Mouse (Mus musculus): ENCODE measurements around the gene Gm4491. TPM values are rescaled to one million over a fixed set of nuclear protein-coding genes. Genes with fewer than 3 reads are reported as not detected.

Gene Gm4491
- total RNA-seq (2021), result not detected
- long read RNA-seq, experiment 1, result 0 reads
- long read RNA-seq, experiment 2, result 0 reads

GRCm38 (mm10) chr14:57115823-57116544 lies at the start of gene Gm4491:
TSS of gene Gm4491 (minus strand) at chr14:57115883.
- no peak for DNase-seq

- no peak for DNase-seq
These were observed 46.1 kb upstream of the Gm4491 start for GRCm38 (mm10) chr14:57161833-57162232.

GRCm38 (mm10) chr14:57161201-57161600 lies 45.5 kb upstream of the Gm4491 start:
- peak; percentile 6 to 37 for DNase-seq

- no peak for DNase-seq
These were observed 39.2 kb upstream of the Gm4491 start for GRCm38 (mm10) chr14:57154916-57155315.

DNA sequence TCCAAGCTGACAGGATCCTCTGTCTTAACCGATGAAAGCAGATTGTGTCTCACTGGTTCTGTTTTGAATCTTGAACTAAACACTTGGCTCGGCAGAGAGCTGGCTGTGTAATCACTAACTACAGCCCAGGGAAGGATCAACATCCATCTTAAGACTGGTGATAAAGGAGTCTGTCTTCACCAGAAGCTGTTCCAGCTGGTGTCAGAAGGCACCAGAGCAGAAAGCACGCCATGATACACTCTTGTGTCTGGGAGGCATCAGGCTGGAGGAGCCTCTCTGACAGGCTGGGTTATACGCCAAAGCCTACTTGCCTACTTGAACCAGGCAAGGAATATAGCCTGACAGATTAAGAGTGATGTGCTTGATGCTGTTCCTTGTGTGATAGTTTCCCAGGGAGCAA lies 30.1 kb upstream of the Gm4491 start:
- no peak for DNase-seq

GRCm38 (mm10) chr14:57135265-57135664 lies 19.6 kb upstream of the Gm4491 start:
- no peak for DNase-seq

- DNase-seq, result no peak
These were observed 17.5 kb upstream of the Gm4491 start, which contains the start of gene Gjb6 for GRCm38 (mm10) chr14:57133161-57133661. TSS of gene Gjb6 (minus strand) at chr14:57133611.

DNA sequence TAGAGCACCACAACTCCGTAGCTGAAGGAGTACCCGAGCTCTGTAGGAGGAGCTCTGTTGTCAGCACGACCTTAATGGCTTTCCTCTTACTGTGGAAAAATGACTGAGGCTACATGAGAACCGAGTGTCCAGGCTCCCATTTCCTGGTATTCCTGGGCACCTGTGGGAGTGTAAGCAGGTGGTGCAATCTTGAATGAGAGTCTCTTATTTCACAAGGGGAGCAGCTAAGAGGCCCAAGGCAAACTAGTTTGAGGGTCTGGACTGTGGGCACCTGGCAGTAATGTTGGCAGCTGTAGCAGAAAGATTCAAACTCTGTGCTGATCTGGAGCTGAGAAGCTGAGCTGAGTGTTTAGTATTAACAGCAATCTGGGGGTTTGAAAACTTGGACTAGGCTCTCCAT lies 11.7 kb upstream of the Gm4491 start:
- no peak for DNase-seq

- no peak for DNase-seq
These were observed 6.6 kb upstream of the Gm4491 start for GRCm38 (mm10) chr14:57122295-57122694.

DNA sequence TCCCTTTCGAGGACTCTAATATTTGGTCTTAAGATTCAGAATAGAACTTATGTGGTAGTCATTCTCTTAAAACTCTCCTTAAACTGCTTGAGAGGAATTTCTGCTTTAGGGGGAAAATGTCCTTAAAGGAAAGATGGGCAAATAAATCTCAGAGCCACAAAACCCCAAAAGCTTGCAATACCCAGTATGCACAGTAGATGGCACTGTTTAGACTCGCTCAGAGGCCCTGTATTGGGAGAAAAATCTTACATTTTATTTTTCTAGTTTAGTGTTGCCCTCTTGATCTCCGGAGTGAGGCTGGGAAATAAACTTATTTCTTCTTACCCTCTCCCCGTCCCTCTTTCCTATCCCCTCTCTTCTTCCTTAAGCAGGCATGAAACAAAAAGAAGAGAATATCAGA lies 6.5 kb downstream of the Gm4491 start:
- DNase-seq, result peak; percentile 8 to 45

DNA sequence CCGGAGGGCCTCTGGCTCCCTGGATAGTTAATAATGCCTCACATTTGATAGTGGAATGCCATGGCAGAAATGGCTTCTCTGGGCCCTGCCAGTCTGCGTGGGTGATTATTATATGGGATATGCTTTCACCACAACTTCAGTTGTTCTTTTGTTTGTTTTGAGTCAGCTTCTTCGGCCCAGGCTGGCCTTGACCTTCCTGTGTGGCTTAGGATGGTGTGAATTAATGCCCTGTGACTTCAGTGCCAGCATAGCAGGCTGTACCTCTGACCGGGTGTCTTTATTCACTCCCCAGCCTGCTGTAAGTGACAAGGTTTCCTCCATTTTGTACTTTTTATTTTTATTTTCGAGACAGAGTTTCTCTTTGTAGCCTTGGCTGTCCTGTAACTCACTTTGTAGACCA lies 7.8 kb downstream of the Gm4491 start:
- DNase-seq, result peak; percentile 48 to 49

GRCm38 (mm10) chr14:57107091-57107490 lies 8.6 kb downstream of the Gm4491 start:
- no peak for DNase-seq

GRCm38 (mm10) chr14:57105721-57106120 lies 10.0 kb downstream of the Gm4491 start:
- DNase-seq, result no peak

GRCm38 (mm10) chr14:57105111-57105510 lies 10.6 kb downstream of the Gm4491 start:
- DNase-seq, result no peak

- DNase-seq, result peak; percentile 66 to 67
These were observed 11.3 kb downstream of the Gm4491 start, which contains the start of gene Gjb2 for GRCm38 (mm10) chr14:57104106-57105023. TSS of gene Gjb2 (minus strand) at chr14:57104702.

DNA sequence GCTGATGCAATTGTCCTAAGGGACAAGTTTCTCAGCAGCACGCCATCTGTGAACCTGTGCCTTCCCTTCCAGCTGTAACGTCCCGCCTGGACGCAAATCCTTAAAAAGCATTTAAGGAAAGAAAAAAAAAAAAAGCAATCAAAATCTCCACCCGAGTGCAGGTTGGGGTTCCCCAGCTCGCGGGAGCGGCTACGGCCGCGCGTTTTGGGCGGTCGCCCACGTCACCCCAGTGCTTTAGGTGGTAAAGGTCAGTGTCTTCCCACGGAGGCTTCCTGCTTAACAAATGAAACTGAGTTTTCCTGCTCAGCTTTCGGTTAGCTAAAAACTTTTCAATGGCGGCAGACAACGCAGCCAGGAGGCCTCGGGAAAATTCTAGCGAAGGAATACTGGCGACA lies 12.0 kb downstream of the Gm4491 start:
- DNase-seq, result peak; percentile 43 to 44

DNA sequence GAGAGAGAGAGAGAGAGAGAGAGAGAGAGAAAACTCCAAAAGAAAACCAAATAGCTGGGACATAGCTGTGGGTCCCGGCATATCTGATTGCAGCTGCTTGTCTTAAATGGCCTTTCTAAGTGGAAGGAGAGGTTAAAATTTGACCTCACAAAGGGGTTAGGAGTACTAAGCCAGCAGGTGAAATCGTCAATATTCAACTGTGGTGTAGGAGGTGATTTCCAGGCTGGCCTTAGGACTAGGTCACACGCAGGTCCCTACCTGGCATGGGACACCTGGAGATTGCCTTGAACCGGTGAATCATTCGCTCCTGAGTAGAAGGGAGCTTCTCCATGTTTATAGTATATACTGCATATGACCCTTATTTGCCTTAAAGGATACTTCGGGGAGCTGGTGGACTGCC lies 12.6 kb downstream of the Gm4491 start:
- DNase-seq, result no peak

- DNase-seq, result no peak
These were observed 14.1 kb downstream of the Gm4491 start for GRCm38 (mm10) chr14:57101623-57102022.

GRCm38 (mm10) chr14:57095855-57096254 lies 19.8 kb downstream of the Gm4491 start:
- DNase-seq, result no peak

DNA sequence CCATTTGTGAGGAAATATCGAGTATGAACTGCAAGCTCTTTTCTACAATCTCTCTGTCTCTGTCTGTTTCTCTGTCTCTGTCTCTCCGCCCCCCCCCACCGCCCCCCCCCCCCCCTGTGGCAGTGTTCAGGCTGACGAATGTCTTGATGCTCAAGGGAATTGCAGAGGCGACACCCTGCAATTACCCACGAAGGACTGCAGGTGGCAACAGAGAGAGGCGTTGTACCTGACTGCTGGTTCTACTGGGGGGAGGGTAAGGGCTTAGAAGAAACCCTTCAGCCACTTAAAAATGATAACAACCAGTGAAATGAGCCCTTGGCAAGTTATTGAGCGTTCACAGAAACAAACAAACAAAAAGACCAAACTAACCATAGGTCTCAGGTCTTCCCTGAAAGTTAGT lies 22.7 kb downstream of the Gm4491 start:
- peak; percentile 65 to 71 for DNase-seq

DNA sequence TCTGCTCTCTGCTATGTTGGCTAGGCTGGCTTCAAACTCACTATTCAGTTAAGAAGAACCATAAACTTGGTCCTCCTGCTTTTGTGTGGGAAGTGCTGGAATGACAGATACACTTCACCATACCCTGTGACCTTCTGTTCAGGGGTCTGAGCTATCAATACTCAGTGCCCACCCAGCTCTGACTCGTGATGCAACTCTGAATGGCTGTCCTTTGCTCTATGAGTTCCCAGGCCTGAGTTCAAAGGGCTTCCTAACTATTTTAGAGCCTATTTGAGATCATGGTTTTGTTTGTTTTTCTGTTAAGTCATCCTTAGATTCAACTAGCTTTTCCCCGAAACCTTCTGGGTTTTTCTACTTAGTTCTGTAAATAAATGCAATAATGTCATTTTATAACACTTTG lies 25.7 kb downstream of the Gm4491 start:
- no peak for DNase-seq

GRCm38 (mm10) chr14:57089107-57089506 lies 26.6 kb downstream of the Gm4491 start:
- no peak for DNase-seq

DNA sequence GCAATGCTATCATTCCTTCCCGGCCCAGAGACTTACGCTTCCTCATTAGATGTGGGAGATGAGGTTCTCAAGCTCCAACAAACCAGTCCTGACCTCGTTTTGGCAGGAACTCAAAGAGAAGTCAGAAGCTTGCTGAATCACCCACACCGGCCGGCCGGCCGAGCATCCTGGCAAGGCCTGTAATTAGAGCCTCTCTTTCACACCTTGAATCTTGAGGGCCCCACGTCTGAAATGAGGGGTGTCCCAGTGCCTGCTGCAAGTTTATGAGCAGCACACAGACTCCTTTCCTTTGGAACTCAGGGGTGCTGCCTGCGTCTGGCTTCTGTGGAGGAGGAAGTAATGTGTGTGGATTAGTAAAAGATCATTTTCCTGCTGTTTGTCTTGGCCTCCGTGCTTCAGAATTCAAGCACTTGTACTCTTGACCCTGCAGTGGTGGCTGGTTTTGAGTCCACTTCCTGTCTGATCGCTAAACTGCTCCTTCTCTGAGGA lies 31.5 kb downstream of the Gm4491 start:
- DNase-seq, result no peak

Measured in adrenal gland, postnatal 36 days (tissue).